Mouse (Mus musculus): Measurements from ENCODE around the gene Ccdc14. TPM values are rescaled to one million over a fixed set of nuclear protein-coding genes. Genes with fewer than 3 reads are reported as not detected.

The Ccdc14 gene
- total and polyA plus RNA-seq, 2 experiments from 2014 or later, result 1.8 to 5.6 TPM

GRCm38 (mm10) chr16:34752026-34752425 lies 61.6 kb downstream of the Ccdc14 start:
- Histone ChIP-seq H3K9ac (replicated peaks; ENCODE audit: low read length, poor library complexity, severe bottlenecking) (no peak overlapping the region), H3K4me2 (ENCODE audit: low read depth, low read length, poor library complexity, severe bottlenecking) (no peak overlapping the region), H3K9me3 (ENCODE audit: low read length) (no peaks in the 10 kb centered on the region), H3K4me1 (ENCODE audit: insufficient read depth, low read length) (peaks cover 3% of the 10 kb centered on the region; the same call in 1 of the 2 replicates), H3K4me3 (ENCODE audit: low read depth, low read length) (no peak overlapping the region), H3K36me3 (ENCODE audit: insufficient read depth, low read length) (no peaks in the 10 kb centered on the region), H3K27ac (ENCODE audit: low read depth, low read length) (no peak overlapping the region), H3K27me3 (ENCODE audit: insufficient read depth, low read length) (no peaks in the 10 kb centered on the region)
- TF ChIP-seq CTCF (IDR thresholded peaks at IDR 0.05), result no peak
- 70% methylated on average over 3 of the region's 3 CpGs for WGBS
- ATAC-seq (ENCODE audit: low FRiP score) (no peak), DNase-seq (ENCODE audit: low spot score) (no peak)

- no peak overlapping the region for H3K9ac ChIP-seq (replicated peaks; ENCODE audit: low read length, poor library complexity, severe bottlenecking)
- peaks cover 3% of the 10 kb centered on the region; the same call in 1 of the 2 replicates for H3K4me1 ChIP-seq (ENCODE audit: insufficient read depth, low read length)
- DNase-seq (ENCODE audit: low spot score), result no peak
- TF ChIP-seq CTCF (IDR thresholded peaks at IDR 0.05), result no peak
- H3K27me3 ChIP-seq (ENCODE audit: insufficient read depth, low read length), result no peaks in the 10 kb centered on the region
- H3K4me2 ChIP-seq (ENCODE audit: low read depth, low read length, poor library complexity, severe bottlenecking), result no peak overlapping the region
- no peaks in the 10 kb centered on the region for H3K9me3 ChIP-seq (ENCODE audit: low read length)
- WGBS, result 89% methylated on average over 3 of the region's 3 CpGs
- no peak for ATAC-seq (ENCODE audit: low FRiP score)
- H3K36me3 ChIP-seq (ENCODE audit: insufficient read depth, low read length), result no peaks in the 10 kb centered on the region
- no peak overlapping the region for H3K27ac ChIP-seq (ENCODE audit: low read depth, low read length)
- no peak overlapping the region for H3K4me3 ChIP-seq (ENCODE audit: low read depth, low read length)
Observed at GRCm38 (mm10) chr16:34752977-34753376, 62.6 kb downstream of the Ccdc14 start.

- DNase-seq (ENCODE audit: low spot score), result no peak
- Histone ChIP-seq H3K36me3 (ENCODE audit: insufficient read depth, low read length) (no peaks in the 10 kb centered on the region), H3K27ac (ENCODE audit: low read depth, low read length) (no peak overlapping the region), H3K27me3 (ENCODE audit: insufficient read depth, low read length) (no peaks in the 10 kb centered on the region), H3K4me3 (ENCODE audit: low read depth, low read length) (no peak overlapping the region), H3K4me2 (ENCODE audit: low read depth, low read length, poor library complexity, severe bottlenecking) (no peak overlapping the region), H3K9ac (replicated peaks; ENCODE audit: low read length, poor library complexity, severe bottlenecking) (no peak overlapping the region), H3K9me3 (ENCODE audit: low read length) (no peaks in the 10 kb centered on the region), H3K4me1 (ENCODE audit: insufficient read depth, low read length) (no peaks in the 10 kb centered on the region)
- WGBS, result 63% methylated on average over 7 of the region's 7 CpGs
- TF ChIP-seq CTCF (IDR thresholded peaks at IDR 0.05), result no peak
- ATAC-seq (ENCODE audit: low FRiP score), result no peak
Observed at GRCm38 (mm10) chr16:34756991-34757390, 66.6 kb downstream of the Ccdc14 start.

GRCm38 (mm10) chr16:34758205-34758604 lies 67.8 kb downstream of the Ccdc14 start:
- H3K4me1 ChIP-seq (ENCODE audit: insufficient read depth, low read length), result no peaks in the 10 kb centered on the region
- TF ChIP-seq CTCF (IDR thresholded peaks at IDR 0.05), result no peak
- H3K4me2 ChIP-seq (ENCODE audit: low read depth, low read length, poor library complexity, severe bottlenecking), result no peak overlapping the region
- H3K36me3 ChIP-seq (ENCODE audit: insufficient read depth, low read length), result no peaks in the 10 kb centered on the region
- ATAC-seq (ENCODE audit: low FRiP score) (no peak), DNase-seq (ENCODE audit: low spot score) (no peak)
- no peak overlapping the region for H3K4me3 ChIP-seq (ENCODE audit: low read depth, low read length)
- no peak overlapping the region for H3K9ac ChIP-seq (replicated peaks; ENCODE audit: low read length, poor library complexity, severe bottlenecking)
- no peak overlapping the region for H3K27ac ChIP-seq (ENCODE audit: low read depth, low read length)
- 49% methylated on average over 5 of the region's 5 CpGs for WGBS
- no peaks in the 10 kb centered on the region for H3K27me3 ChIP-seq (ENCODE audit: insufficient read depth, low read length)
- no peaks in the 10 kb centered on the region for H3K9me3 ChIP-seq (ENCODE audit: low read length)

GRCm38 (mm10) chr16:34763959-34764591 lies 73.7 kb downstream of the Ccdc14 start:
- Histone ChIP-seq H3K9ac (replicated peaks; ENCODE audit: low read length, poor library complexity, severe bottlenecking) (no peak overlapping the region), H3K27ac (ENCODE audit: low read depth, low read length) (no peak overlapping the region), H3K4me1 (ENCODE audit: insufficient read depth, low read length) (no peaks in the 10 kb centered on the region), H3K36me3 (ENCODE audit: insufficient read depth, low read length) (no peaks in the 10 kb centered on the region), H3K4me3 (ENCODE audit: low read depth, low read length) (no peak overlapping the region), H3K9me3 (ENCODE audit: low read length) (no peaks in the 10 kb centered on the region), H3K4me2 (ENCODE audit: low read depth, low read length, poor library complexity, severe bottlenecking) (no peak overlapping the region), H3K27me3 (ENCODE audit: insufficient read depth, low read length) (no peaks in the 10 kb centered on the region)
- no peak for TF ChIP-seq CTCF (IDR thresholded peaks at IDR 0.05)
- WGBS, result 70% methylated on average over 9 of the region's 9 CpGs
- ATAC-seq (ENCODE audit: low FRiP score) (no peak), DNase-seq (ENCODE audit: low spot score) (no peak)

GRCm38 (mm10) chr16:34765666-34766065 lies 75.2 kb downstream of the Ccdc14 start:
- no peak overlapping the region for H3K27ac ChIP-seq (ENCODE audit: low read depth, low read length)
- no peak overlapping the region for H3K4me2 ChIP-seq (ENCODE audit: low read depth, low read length, poor library complexity, severe bottlenecking)
- no peaks in the 10 kb centered on the region for H3K9me3 ChIP-seq (ENCODE audit: low read length)
- no peak overlapping the region for H3K9ac ChIP-seq (replicated peaks; ENCODE audit: low read length, poor library complexity, severe bottlenecking)
- no peaks in the 10 kb centered on the region for H3K27me3 ChIP-seq (ENCODE audit: insufficient read depth, low read length)
- WGBS, result 71% methylated on average over 1 of the region's 1 CpGs
- DNase-seq (ENCODE audit: low spot score) (no peak), ATAC-seq (ENCODE audit: low FRiP score) (no peak)
- TF ChIP-seq CTCF (IDR thresholded peaks at IDR 0.05), result no peak
- H3K4me3 ChIP-seq (ENCODE audit: low read depth, low read length), result no peak overlapping the region
- no peaks in the 10 kb centered on the region for H3K4me1 ChIP-seq (ENCODE audit: insufficient read depth, low read length)
- no peaks in the 10 kb centered on the region for H3K36me3 ChIP-seq (ENCODE audit: insufficient read depth, low read length)
